Mouse (Mus musculus) cerebellum, adult 9-10 months (tissue): Measurements from ENCODE around the gene Gm20517.

Experiments used
- DNase-seq: peaks from one replicate; pipeline ENCODE4 v3.0.0; 2022

Gm20517 gene

GRCm38 (mm10) chr17:47682836-47683235 is 71.4 kb downstream of the Gm20517 start:
- no peak for DNase-seq

DNA sequence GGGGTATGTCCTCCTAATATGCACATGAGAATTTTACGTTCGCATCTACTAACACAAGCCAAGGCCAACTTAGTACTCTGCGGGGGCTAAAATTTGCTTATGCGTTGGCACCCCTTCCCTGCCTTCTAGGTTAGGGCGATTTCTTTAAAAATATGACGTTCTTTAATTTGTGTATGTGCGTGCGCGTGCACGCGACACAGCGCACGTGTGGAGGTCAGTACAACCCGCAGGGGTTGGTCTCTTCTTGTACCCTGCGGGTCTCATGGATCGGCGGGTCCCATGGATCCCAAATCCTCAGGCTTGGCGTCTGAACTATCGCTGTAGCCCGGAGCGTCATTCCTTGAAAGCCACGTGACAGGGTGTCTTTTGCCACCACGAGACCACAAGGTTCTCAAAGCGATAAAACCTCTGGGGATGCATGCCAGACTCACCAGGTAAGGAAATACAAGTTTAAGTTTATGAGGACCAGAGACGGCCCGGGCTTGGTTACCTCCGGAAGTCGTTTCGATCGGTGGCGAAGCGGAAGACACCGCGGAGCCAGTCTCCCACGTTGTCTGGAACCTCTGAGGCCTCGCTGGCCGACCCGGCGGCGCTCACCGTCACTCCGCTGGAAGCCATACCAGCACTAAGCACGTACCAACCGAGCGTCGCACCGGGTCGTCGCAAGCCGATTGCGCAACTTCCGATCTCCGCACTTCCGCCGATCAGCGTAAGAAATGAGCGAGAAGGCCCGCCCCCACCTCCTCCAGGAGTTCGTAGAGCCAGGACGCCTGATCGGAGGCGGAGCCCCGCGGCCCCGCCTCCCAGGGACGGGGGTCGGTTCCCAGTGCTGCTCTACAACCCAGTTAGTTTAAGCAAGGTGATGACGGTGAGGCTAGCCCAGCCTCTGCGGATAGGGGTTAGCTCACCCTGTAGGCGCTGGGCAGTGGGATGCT is 76.3 kb downstream of the Gm20517 start:
- peak; percentile 93 for DNase-seq

- no peak for DNase-seq
Observed at GRCm38 (mm10) chr17:47688344-47688607, 76.9 kb downstream of the Gm20517 start, which contains the start of gene Tomm6. Tomm6 (minus strand) TSS chr17:47688386.

- DNase-seq = peak; percentile 78
Observed at GRCm38 (mm10) chr17:47688608-47689575, 77.5 kb downstream of the Gm20517 start, which contains the start of gene Frs3. Frs3 (plus strand) TSS chr17:47689030.

GRCm38 (mm10) chr17:47689894-47690293 is 78.5 kb downstream of the Gm20517 start:
- peak; percentile 51 for DNase-seq

DNA sequence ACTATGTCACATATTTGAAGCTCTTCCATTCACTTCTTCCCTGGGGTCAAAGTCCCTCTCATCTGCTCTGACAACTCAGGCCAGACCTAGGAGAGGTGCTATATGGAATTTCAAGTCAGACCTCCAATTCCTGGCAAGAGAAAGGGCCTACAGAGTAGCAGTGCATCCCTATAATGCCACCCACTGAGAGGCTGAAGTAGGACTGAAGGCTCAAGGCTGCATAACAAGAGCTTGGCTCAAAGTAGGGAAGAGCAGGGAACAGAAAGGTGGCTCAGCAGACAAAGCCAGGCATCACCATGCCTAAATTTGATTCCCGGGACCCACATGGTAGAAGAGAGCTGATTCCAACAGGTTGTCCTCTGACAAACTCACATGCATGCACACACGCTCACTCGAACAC is 80.3 kb downstream of the Gm20517 start:
- DNase-seq = no peak

DNA sequence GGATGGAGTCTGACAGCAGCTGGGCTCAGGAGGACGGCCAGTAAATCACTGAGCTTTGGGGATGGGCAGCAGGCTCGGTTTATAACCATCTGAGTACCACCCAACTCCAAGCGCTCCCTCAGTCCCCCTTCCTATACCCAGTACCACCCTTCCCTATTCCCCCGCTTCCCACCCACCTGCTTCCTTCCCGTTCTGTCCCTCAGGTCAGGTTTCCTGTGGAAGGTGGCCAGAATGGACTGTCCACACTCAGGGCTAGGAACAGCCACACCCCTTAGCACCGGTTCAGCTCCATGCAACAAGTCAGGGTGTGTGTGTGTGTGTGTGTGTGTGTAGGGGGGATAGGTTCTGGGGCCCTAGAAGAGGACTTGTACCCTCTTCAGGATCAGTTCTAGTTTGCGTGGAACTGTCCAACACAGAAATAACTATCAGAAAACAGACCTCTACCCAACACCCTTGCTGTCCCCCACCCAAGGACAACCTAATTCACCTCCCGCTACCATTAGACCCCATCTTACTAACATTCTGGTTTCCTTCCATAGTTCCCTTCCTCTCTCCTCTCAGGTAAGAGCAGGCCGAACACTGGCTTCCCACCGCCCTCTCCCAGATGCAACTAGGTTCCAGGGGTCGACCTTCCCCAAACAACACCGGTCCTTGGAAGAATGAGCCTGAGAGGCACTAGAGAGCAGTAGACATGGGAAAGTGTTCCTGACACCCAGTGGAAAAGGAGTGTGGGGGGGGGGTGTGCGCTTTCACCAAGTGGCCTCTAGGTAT is 82.5 kb downstream of the Gm20517 start:
- DNase-seq = peak; percentile 54

- DNase-seq = no peak
Observed at GRCm38 (mm10) chr17:47694442-47694502, 82.9 kb downstream of the Gm20517 start, which contains the start of gene Gm21981. Gm21981 (minus strand) TSS chr17:47694455.

GRCm38 (mm10) chr17:47694503-47695336 is 83.3 kb downstream of the Gm20517 start, which contains the start of gene Prickle4:
Prickle4 (minus strand) TSS chr17:47694736.
- peak; percentile 97 for DNase-seq

DNA sequence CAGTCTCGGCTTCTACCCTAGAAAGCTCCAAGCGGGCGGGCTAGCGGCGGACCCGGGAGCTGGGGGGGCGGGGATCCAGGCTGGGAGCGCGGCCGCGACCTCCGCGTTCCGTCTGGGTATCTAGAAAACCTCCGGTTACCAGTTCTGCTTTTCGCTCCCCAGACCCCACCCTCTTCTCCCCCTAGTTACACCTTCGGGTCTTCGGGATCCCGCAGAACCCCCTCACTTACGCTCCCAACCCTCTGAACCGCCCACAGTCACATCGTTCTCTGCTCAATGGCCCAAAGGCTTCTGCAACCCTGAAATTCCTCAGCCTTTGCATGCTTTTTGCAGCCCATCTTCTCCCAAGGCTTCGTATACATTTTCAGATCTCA is 83.9 kb downstream of the Gm20517 start:
- DNase-seq = no peak

GRCm38 (mm10) chr17:47698156-47698555 is 86.8 kb downstream of the Gm20517 start:
- DNase-seq = no peak

DNA sequence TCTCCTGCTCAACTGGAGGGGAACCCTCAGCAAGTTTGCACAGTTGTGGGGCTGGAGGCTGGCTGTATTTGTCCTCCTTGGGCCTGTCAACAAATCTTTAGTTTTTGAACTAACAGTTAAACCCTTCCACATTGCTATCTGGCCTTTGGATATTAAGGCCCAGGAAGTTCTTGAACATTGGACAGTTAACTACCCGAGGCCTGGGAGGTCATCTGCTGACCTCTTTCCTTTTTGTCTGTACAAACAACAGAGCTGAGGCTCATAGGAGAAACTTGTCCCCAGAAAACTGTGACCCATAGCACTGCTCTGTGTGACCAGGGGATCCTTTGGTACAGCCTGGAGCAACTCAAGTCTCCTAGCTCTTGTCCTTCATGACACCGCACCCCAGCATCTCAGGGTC is 87.7 kb downstream of the Gm20517 start:
- DNase-seq = no peak

GRCm38 (mm10) chr17:47701793-47702192 is 90.4 kb downstream of the Gm20517 start:
- no peak for DNase-seq

DNA sequence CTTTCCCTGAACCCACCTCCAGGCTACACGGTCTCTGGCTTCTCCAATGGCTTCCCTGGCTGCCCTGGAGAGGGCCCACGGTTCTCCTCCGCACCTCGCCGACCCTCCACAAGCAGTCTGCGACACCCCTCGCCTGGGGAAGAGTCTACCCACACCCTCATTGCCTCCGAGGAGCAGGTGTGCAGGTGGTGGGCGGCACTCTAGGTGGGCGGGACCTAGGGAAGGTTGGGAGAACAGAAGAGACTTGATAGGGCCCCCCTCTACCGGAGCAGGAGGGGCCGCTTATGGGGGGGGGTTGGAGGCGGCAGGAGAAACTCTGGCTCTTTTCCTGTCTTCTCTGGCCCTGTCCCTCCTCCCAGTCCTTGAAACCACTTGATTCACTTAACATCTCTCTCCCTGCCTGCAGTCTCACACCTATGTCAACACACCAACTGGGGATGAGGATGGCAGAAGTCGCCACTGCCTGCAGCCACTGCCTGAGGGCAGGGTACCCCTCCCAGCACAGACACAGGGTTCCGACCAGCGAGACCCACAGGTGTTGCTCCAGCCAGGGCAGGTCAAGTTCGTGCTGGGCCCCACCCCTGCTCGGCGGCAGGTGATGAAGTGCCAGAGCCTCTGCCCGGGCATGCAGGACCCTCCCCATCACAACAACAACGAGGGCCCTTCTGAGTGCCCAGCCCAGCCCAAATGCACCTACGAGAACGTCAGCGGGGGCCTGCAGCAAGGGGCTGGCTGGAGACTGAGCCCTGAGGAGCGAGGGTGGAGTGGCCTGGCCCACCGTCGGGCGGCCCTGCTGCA is 91.4 kb downstream of the Gm20517 start:
- no peak for DNase-seq

DNA sequence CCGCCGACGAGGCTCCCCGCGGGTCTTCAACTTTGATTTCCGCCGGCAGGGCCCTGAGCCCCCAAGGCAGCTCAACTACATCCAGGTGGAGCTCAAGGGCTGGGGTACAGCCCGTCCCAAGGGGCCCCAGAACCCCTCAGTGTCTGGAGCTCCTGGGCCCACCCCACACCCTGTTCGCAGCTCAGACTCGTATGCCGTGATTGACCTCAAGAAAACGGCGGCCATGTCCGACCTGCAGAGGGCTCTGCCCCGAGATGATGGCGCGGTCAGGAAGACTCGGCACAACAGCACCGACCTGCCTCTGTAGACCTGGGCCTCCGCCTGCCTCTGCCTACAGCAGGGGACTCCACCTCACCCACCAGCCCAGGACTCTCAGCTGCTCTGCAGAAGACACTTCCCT is 92.2 kb downstream of the Gm20517 start:
- no peak for DNase-seq

GRCm38 (mm10) chr17:47704692-47705091 is 93.3 kb downstream of the Gm20517 start:
- DNase-seq = no peak

GRCm38 (mm10) chr17:47706196-47706595 is 94.8 kb downstream of the Gm20517 start:
- no peak for DNase-seq

- no peak for DNase-seq
Observed at GRCm38 (mm10) chr17:47707961-47708360, 96.6 kb downstream of the Gm20517 start.

GRCm38 (mm10) chr17:47708972-47709371 is 97.6 kb downstream of the Gm20517 start:
- no peak for DNase-seq

GRCm38 (mm10) chr17:47710036-47710435 is 98.6 kb downstream of the Gm20517 start:
- no peak for DNase-seq

DNA sequence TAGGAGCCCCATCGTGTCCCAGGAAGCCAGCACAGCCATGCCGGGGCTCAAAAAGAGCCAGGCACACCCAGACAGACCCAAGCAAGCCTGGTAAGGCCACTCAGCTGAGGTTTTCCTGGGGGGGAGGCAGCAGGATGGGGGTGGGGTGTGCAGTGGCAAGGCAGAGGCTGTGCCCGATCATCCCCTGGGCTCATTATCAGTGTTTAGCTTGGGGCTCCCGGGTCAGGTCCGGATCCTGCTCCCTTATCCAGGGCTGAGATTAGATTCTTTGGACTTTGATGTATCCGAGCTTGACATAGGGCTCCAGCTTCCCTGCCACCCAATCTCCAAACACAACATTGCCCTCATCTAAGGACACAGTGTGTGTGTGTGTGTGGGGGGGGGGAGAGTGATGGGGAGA is 100.5 kb downstream of the Gm20517 start:
- no peak for DNase-seq
